Mouse (Mus musculus): ENCODE results near the gene Slc35f6.

DNA sequence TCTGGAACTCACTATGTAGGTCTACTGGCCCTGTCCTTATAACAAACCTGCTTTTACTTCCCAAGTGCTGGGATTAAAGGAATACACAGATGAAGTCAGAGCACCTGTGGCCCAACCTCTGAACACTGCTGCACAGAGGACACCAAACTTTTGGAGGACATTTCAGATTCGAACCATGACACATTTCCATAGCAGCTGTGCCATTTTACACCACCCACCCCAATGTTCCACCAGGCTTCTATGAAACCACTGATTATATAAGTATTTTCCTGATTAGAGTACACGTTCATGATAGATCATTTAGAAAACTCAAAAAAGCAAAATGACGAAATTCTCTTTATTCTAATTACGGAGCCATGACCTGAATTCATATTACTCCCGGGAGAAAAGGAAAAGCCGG is 18.2 kb downstream of the Slc35f6 start:
- no peak for TF ChIP-seq CTCF (IDR thresholded peaks at IDR 0.05; ENCODE audit: extremely low read depth, insufficient read length, insufficient replicate concordance, low read depth, low read length)
- TF ChIP-seq POLR2A (IDR thresholded peaks at IDR 0.05; ENCODE audit: low read depth, low read length) = no peak

Measured in small intestine, adult 2 months (tissue).